Mouse (Mus musculus): Measurements from ENCODE around the gene Dnah8. TPM values are rescaled to one million over a fixed set of nuclear protein-coding genes. Genes with fewer than 3 reads are reported as not detected.

The Dnah8 gene
- polyA plus RNA-seq, 1 experiment from 2014 or later = 5.0 TPM

DNA sequence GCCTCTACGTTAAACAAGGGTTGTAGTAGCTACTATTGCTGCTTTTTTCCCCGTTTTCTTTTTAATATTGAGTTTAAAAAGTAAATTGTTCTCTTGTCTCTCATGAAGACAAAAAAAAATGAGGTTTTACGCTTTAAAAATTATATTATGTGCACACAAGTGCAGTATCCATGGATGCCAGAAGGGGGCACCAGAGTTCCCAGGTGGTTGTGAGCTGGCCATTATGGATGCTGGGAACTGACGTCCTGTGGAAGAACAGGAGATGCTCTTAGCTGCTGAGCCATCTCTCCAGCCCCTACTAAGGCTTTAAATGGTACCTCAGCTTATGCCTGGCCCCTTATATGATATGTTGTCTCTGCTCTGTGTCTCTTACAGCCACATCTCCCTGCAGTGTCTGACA is 103.6 kb downstream of the Dnah8 start:
- Histone ChIP-seq H3K27ac (replicated peaks) (no peak overlapping the region), H3K27me3 (no peaks in the 10 kb centered on the region), H3K9ac (no peak overlapping the region), H3K4me1 (no peaks in the 10 kb centered on the region), H3K4me2 (replicated peaks) (no peak overlapping the region), H3K9me3 (replicated peaks) (no peaks in the 10 kb centered on the region), H3K36me3 (no peaks in the 10 kb centered on the region), H3K4me3 (replicated peaks) (no peak overlapping the region)
- 62% methylated on average over 4 of the region's 4 CpGs for WGBS
- ATAC-seq (ENCODE audit: insufficient number of reproducible peaks, low FRiP score, low TSS enrichment, low read depth) = no peak

DNA sequence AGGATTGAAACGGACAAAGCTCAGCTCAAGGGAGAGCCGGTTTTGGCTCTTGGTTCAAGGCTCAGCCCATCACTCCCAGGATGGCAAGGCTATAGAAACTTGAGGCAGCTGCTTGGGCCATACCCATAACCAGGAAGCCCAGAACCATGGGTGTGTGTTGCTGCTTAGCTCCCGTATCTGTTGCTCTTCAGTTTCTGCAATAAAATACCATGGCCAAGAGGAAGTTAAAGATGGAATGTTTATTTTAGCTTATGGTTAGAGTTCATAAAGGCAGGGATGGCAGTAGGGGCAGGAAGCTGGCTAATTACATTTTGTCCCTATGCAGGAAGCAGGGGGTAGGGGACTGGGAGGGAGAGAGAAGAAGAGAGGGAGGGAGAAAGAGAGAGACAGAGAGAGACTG is 108.6 kb downstream of the Dnah8 start:
- H3K9me3 ChIP-seq (replicated peaks) = no peaks in the 10 kb centered on the region
- H3K27me3 ChIP-seq = no peaks in the 10 kb centered on the region
- H3K9ac ChIP-seq = no peak overlapping the region
- no peak overlapping the region for H3K4me3 ChIP-seq (replicated peaks)
- no peak overlapping the region for H3K27ac ChIP-seq (replicated peaks)
- WGBS = 70% methylated on average over 3 of the region's 3 CpGs
- no peaks in the 10 kb centered on the region for H3K4me1 ChIP-seq
- H3K4me2 ChIP-seq (replicated peaks) = no peak overlapping the region
- no peak for ATAC-seq (ENCODE audit: insufficient number of reproducible peaks, low FRiP score, low TSS enrichment, low read depth)
- no peaks in the 10 kb centered on the region for H3K36me3 ChIP-seq

DNA sequence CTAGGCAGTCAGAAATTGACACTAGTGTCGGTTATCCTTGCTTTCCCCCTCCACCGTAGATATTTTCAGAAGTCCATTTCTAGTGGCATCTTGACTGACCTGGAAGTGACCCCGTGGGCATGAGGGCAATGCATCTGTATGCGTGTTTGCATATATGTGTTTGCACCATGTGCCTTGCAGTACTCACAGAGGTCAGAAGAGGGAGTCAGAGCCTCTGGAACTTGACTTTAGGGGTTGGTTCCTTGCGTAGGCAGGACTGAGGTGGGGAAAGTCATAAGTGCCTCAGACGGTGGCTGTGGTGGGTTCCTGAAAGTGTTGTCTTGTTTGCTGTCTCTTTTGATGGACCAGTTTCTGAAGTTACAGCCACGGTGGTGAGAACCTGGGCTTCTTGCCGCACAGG is 110.6 kb downstream of the Dnah8 start:
- Histone ChIP-seq H3K9me3 (replicated peaks) (no peaks in the 10 kb centered on the region), H3K4me3 (replicated peaks) (no peak overlapping the region), H3K4me2 (replicated peaks) (no peak overlapping the region), H3K36me3 (no peaks in the 10 kb centered on the region), H3K27ac (replicated peaks) (no peak overlapping the region), H3K9ac (no peak overlapping the region), H3K4me1 (no peaks in the 10 kb centered on the region), H3K27me3 (no peaks in the 10 kb centered on the region)
- 87% methylated on average over 8 of the region's 8 CpGs for WGBS
- ATAC-seq (ENCODE audit: insufficient number of reproducible peaks, low FRiP score, low TSS enrichment, low read depth) = no peak

DNA sequence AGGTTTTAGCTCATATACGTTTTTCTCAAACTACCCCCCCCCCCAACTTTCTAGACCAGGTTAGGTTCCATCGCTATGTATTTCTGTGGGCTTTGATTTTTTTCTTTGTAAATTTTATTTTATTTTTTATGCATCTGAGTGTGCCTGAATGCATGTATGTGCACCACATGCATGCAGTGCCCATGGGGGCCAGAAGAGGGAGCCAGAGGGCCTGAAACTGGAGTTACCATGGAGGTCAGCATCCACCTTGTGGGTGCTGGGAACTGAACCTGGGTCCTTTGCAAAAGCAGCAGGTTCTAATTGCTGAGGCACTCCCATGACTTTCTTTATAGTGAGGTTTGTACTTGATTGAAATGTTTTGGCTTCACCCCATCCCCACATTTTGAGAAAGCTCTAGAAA is 111.3 kb downstream of the Dnah8 start:
- Histone ChIP-seq H3K9ac (no peak overlapping the region), H3K4me2 (replicated peaks) (no peak overlapping the region), H3K4me1 (no peaks in the 10 kb centered on the region), H3K27me3 (no peaks in the 10 kb centered on the region), H3K9me3 (replicated peaks) (no peaks in the 10 kb centered on the region), H3K36me3 (no peaks in the 10 kb centered on the region), H3K4me3 (replicated peaks) (no peak overlapping the region), H3K27ac (replicated peaks) (no peak overlapping the region)
- ATAC-seq (ENCODE audit: insufficient number of reproducible peaks, low FRiP score, low TSS enrichment, low read depth) = no peak
- WGBS = 89% methylated on average over 2 of the region's 2 CpGs

GRCm38 (mm10) chr17:30737797-30738196 is 113.6 kb downstream of the Dnah8 start:
- ATAC-seq (ENCODE audit: insufficient number of reproducible peaks, low FRiP score, low TSS enrichment, low read depth) = no peak
- no peaks in the 10 kb centered on the region for H3K4me1 ChIP-seq
- WGBS = 37% methylated on average over 6 of the region's 6 CpGs
- no peak overlapping the region for H3K4me2 ChIP-seq (replicated peaks)
- no peaks in the 10 kb centered on the region for H3K9me3 ChIP-seq (replicated peaks)
- no peaks in the 10 kb centered on the region for H3K27me3 ChIP-seq
- no peak overlapping the region for H3K9ac ChIP-seq
- no peaks in the 10 kb centered on the region for H3K36me3 ChIP-seq
- no peak overlapping the region for H3K4me3 ChIP-seq (replicated peaks)
- no peak overlapping the region for H3K27ac ChIP-seq (replicated peaks)

DNA sequence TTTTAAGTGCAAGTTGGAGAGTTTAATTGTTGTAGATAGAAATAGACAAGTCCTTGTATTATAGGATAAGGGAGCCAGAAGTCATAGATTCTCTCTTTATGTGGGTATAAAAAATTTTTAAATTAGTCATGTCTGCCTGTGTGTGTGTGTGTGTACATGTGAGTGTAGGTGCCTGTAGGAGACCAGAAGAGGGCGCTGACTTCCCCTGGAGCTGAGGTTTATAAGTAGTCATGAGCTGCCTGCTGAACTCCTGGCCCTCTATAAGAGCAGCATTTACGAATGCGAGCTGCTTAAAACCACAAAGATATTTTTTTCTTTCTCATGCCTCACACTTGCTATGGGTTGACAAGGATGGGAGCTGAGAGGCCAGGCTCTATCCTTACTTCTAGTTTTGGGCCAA is 115.6 kb downstream of the Dnah8 start:
- Histone ChIP-seq H3K27ac (replicated peaks) (no peak overlapping the region), H3K4me2 (replicated peaks) (no peak overlapping the region), H3K36me3 (no peaks in the 10 kb centered on the region), H3K9ac (no peak overlapping the region), H3K9me3 (replicated peaks) (no peaks in the 10 kb centered on the region), H3K4me1 (no peaks in the 10 kb centered on the region), H3K27me3 (no peaks in the 10 kb centered on the region), H3K4me3 (replicated peaks) (no peak overlapping the region)
- 86% methylated on average over 3 of the region's 3 CpGs for WGBS
- no peak for ATAC-seq (ENCODE audit: insufficient number of reproducible peaks, low FRiP score, low TSS enrichment, low read depth)

GRCm38 (mm10) chr17:30743947-30744346 is 119.8 kb downstream of the Dnah8 start:
- no peaks in the 10 kb centered on the region for H3K27me3 ChIP-seq
- WGBS = 70% methylated on average over 3 of the region's 3 CpGs
- H3K4me1 ChIP-seq = 0 out of 2 replicates have a peak, but pooled peaks cover 3% of the 10 kb centered on the region
- ATAC-seq (ENCODE audit: insufficient number of reproducible peaks, low FRiP score, low TSS enrichment, low read depth) = no peak
- no peaks in the 10 kb centered on the region for H3K36me3 ChIP-seq
- no peak overlapping the region for H3K4me3 ChIP-seq (replicated peaks)
- no peaks in the 10 kb centered on the region for H3K9me3 ChIP-seq (replicated peaks)
- no peak overlapping the region for H3K27ac ChIP-seq (replicated peaks)
- H3K4me2 ChIP-seq (replicated peaks) = no peak overlapping the region
- no peak overlapping the region for H3K9ac ChIP-seq

DNA sequence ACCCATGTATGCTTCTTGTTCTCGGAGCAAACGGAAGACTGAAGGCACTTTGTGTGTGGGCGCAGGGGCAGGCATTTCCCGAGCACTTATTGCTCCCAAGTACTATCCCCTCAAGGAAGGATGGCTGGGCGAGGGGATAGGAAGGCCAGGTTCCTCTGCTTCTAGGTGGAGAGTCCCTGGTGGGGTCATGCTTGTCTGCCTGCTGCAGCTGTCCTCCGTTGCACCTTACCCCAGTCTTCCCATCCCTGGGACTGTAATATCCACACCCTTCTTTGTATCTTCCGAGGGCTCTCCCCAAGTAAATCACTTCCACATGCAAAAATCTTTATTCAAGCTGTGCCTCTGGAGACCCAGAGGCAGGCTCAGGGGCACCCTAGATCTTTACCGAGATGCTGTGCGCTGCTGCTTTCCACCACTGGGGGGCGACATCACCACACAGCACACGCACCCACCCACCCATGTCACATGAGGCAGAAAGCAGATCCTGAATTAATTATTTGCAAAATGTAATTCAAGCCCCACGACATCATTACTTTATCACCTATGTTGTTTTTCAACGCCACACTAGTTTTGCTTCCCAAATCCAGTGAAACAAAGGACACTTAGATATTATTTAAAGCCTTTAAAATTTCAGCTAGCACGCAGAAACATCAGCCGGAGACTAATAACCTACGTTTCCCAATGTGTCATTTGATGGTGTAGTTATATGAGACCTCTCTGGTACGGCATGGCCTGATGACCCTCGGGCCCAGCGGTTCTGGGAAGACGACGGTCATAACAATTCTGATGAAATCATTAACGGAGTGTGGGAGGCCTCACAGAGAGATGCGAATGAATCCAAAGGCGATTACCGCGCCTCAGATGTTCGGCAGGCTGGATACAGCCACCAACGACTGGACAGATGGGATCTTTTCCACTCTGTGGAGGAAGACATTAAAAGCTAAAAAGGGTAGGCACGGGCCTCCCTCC is 122.2 kb downstream of the Dnah8 start:
- no peak for ATAC-seq (ENCODE audit: insufficient number of reproducible peaks, low FRiP score, low TSS enrichment, low read depth)
- Histone ChIP-seq H3K4me2 (replicated peaks) (no peak overlapping the region), H3K36me3 (no peaks in the 10 kb centered on the region), H3K4me3 (replicated peaks) (no peak overlapping the region), H3K9me3 (replicated peaks) (no peaks in the 10 kb centered on the region), H3K4me1 (0 out of 2 replicates have a peak, but pooled peaks cover 3% of the 10 kb centered on the region), H3K27me3 (no peaks in the 10 kb centered on the region), H3K9ac (no peak overlapping the region), H3K27ac (replicated peaks) (no peak overlapping the region)
- WGBS = 59% methylated on average over 29 of the region's 29 CpGs

- Histone ChIP-seq H3K4me1 (0 out of 2 replicates have a peak, but pooled peaks cover 3% of the 10 kb centered on the region), H3K9me3 (replicated peaks) (no peaks in the 10 kb centered on the region), H3K4me2 (replicated peaks) (no peak overlapping the region), H3K27me3 (no peaks in the 10 kb centered on the region), H3K9ac (no peak overlapping the region), H3K27ac (replicated peaks) (no peak overlapping the region), H3K36me3 (no peaks in the 10 kb centered on the region), H3K4me3 (replicated peaks) (no peak overlapping the region)
- 86% methylated on average over 12 of the region's 12 CpGs for WGBS
- no peak for ATAC-seq (ENCODE audit: insufficient number of reproducible peaks, low FRiP score, low TSS enrichment, low read depth)
Measured at GRCm38 (mm10) chr17:30749391-30749790, 125.2 kb downstream of the Dnah8 start.

DNA sequence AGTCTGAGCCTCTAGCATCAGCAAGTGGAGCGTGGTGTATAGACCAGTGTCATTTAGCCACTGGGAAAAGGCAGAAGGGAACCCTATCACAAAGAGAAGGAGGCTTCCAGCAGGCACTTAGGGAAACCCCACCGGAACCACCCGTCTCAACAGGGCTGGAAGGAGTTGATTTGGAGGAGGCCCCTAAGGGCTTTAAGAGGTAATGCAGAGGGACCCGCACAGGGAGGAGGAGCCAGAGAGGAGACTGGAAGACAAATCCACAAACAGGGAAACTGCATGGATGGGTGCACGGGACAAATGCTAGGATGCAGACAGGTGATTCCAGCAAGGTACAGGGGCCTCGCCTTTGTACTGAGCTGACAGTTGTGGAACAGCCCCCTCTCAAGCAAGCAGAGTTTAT is 126.1 kb downstream of the Dnah8 start:
- H3K27me3 ChIP-seq = no peaks in the 10 kb centered on the region
- H3K4me2 ChIP-seq (replicated peaks) = no peak overlapping the region
- no peak for ATAC-seq (ENCODE audit: insufficient number of reproducible peaks, low FRiP score, low TSS enrichment, low read depth)
- H3K9me3 ChIP-seq (replicated peaks) = no peaks in the 10 kb centered on the region
- H3K27ac ChIP-seq (replicated peaks) = no peak overlapping the region
- 0 out of 2 replicates have a peak, but pooled peaks cover 3% of the 10 kb centered on the region for H3K4me1 ChIP-seq
- H3K36me3 ChIP-seq = no peaks in the 10 kb centered on the region
- WGBS = 38% methylated on average over 6 of the region's 6 CpGs
- H3K9ac ChIP-seq = no peak overlapping the region
- H3K4me3 ChIP-seq (replicated peaks) = no peak overlapping the region

DNA sequence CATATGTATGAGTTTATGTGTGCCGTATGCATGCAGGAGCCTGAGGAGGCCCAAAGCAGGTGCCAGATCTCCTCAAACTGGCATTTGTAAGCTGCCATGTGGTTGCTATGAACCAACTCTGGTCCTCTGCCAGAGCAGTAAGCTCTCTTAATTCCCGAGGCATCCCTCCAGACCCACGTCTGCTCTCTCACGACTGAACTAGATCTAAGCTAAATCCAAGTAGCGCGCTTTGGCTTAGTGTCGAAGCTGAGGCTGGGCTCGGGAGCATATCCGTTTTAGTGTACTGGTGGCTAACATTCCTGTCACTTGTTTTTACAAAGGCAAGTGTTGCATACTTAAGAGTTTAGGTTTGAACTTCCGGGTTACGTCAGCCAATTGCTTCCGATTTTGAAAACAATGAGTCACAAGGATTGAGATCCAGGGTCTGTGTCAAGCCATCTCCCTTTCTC is 128.2 kb downstream of the Dnah8 start:
- WGBS = 50% methylated on average over 12 of the region's 12 CpGs
- Histone ChIP-seq H3K4me3 (replicated peaks) (no peak overlapping the region), H3K4me2 (replicated peaks) (no peak overlapping the region), H3K9me3 (replicated peaks) (no peaks in the 10 kb centered on the region), H3K9ac (no peak overlapping the region), H3K36me3 (no peaks in the 10 kb centered on the region), H3K27ac (replicated peaks) (no peak overlapping the region), H3K4me1 (no peaks in the 10 kb centered on the region), H3K27me3 (no peaks in the 10 kb centered on the region)
- ATAC-seq (ENCODE audit: insufficient number of reproducible peaks, low FRiP score, low TSS enrichment, low read depth) = no peak

- WGBS = 88% methylated on average over 6 of the region's 6 CpGs
- Histone ChIP-seq H3K4me3 (replicated peaks) (no peak overlapping the region), H3K9me3 (replicated peaks) (no peaks in the 10 kb centered on the region), H3K4me2 (replicated peaks) (no peak overlapping the region), H3K9ac (no peak overlapping the region), H3K27ac (replicated peaks) (no peak overlapping the region), H3K36me3 (no peaks in the 10 kb centered on the region), H3K27me3 (no peaks in the 10 kb centered on the region), H3K4me1 (no peaks in the 10 kb centered on the region)
- no peak for ATAC-seq (ENCODE audit: insufficient number of reproducible peaks, low FRiP score, low TSS enrichment, low read depth)
Measured at GRCm38 (mm10) chr17:30753201-30753600, 129.0 kb downstream of the Dnah8 start.
